Mouse (Mus musculus) ES-Bruce4 (cell line): ENCODE data around the gene Wbp1. TPM values are rescaled to one million over a fixed set of nuclear protein-coding genes. Genes with fewer than 3 reads are reported as not detected.
A peak's percentile ranks its signal among the peaks of the same experiment; 100 is the strongest.

Experiments used
- H3K27ac ChIP-seq: 2 replicates; pipeline ENCODE4 v1.5.1; 2012; ENCODE audit warnings: low read length, inconsistent platforms; ENCODE audit not compliant: insufficient read depth
- H3K27me3 ChIP-seq: 2 replicates; pipeline ENCODE4 v1.6.1; 2012; ENCODE audit warnings: mild to moderate bottlenecking, low read length, inconsistent platforms; ENCODE audit not compliant: control insufficient read depth, poor library complexity, insufficient read depth, severe bottlenecking
- H3K36me3 ChIP-seq: 2 replicates; pipeline ENCODE4 v1.6.1; 2012; ENCODE audit warnings: inconsistent platforms, mild to moderate bottlenecking, low read length, moderate library complexity; ENCODE audit not compliant: control insufficient read depth, poor library complexity, insufficient read depth, severe bottlenecking
- H3K4me1 ChIP-seq: one replicate; pipeline ENCODE4 v1.8.1; 2011; ENCODE audit warnings: low read length; ENCODE audit not compliant: control insufficient read depth, insufficient read depth
- H3K4me3 ChIP-seq: 2 replicates; pipeline ENCODE4 v1.5.1; 2011; ENCODE audit warnings: low read depth, mild to moderate bottlenecking, low read length
- H3K9ac ChIP-seq: 2 replicates; pipeline ENCODE4 v1.6.1; 2012; ENCODE audit warnings: low read depth, mild to moderate bottlenecking, inconsistent platforms; ENCODE audit not compliant: poor library complexity, severe bottlenecking
- H3K9me3 ChIP-seq: replicated peaks from 2 replicates; pipeline ENCODE4 v1.6.1; 2012; ENCODE audit warnings: mild to moderate bottlenecking, low read length, inconsistent platforms; ENCODE audit not compliant: control insufficient read depth, poor library complexity, insufficient read depth, severe bottlenecking
- CTCF ChIP-seq: IDR thresholded peaks from one replicate; pipeline ENCODE4 v1.8.1; 2011; ENCODE audit warnings: low read depth, low read length
- EP300 ChIP-seq: IDR thresholded peaks from 2 replicates; pipeline ENCODE4 v1.6.1; 2011; ENCODE audit warnings: low read depth, low read length; ENCODE audit not compliant: insufficient read depth
- POLR2A ChIP-seq: IDR thresholded peaks from one replicate; pipeline ENCODE4 v1.8.1; 2011; ENCODE audit warnings: low read length; ENCODE audit not compliant: insufficient read depth
- polyA plus RNA-seq: library from polyadenylated mRNA; stranded (reverse); fragments of >200 nt; gene quantifications from 2 replicates; pipeline ENCODE4 v1.2.4, GENCODE M21; 2011; ENCODE audit warnings: low read depth; ENCODE audit not compliant: missing spikeins, insufficient read depth, insufficient read length

The Wbp1 gene
- polyA plus RNA-seq, 1 experiment, result 26.7 TPM

GRCm38 (mm10) chr6:83086121-83087035 lies 35.0 kb downstream of the Wbp1 start, which contains the start of gene Lbx2:
Gene Lbx2, plus strand, starts transcription at chr6:83086367.
- Histone ChIP-seq H3K27ac (no peak within 1 kb of the TSS), H3K4me1 (no peaks in the 10 kb centered on the region), H3K27me3 (no peaks in the 10 kb centered on the region), H3K4me3 (peak within 1 kb of the TSS; percentile 39), H3K9me3 (no peaks in the 10 kb centered on the region), H3K36me3 (no peaks in the 10 kb centered on the region), H3K9ac (peak within 1 kb of the TSS; percentile 15; the same call in 1 of the 2 replicates)
- no peak for TF ChIP-seq EP300
- TF ChIP-seq POLR2A, result no peak
- no peak for TF ChIP-seq CTCF

- no peaks in the 10 kb centered on the region for H3K4me1 ChIP-seq
- no peak for TF ChIP-seq EP300
- H3K36me3 ChIP-seq, result peaks cover 3% of the 10 kb centered on the region; the same call in 1 of the 2 replicates
- H3K9ac ChIP-seq, result no peak overlapping the region
- H3K27me3 ChIP-seq, result no peaks in the 10 kb centered on the region
- H3K9me3 ChIP-seq, result no peaks in the 10 kb centered on the region
- no peak overlapping the region for H3K27ac ChIP-seq
- no peak overlapping the region for H3K4me3 ChIP-seq
Observed at GRCm38 (mm10) chr6:83084477-83084876, 36.9 kb downstream of the Wbp1 start.

- TF ChIP-seq CTCF (no peak), POLR2A (no peak), EP300 (no peak)
- Histone ChIP-seq H3K36me3 (peaks cover 3% of the 10 kb centered on the region; the same call in 1 of the 2 replicates), H3K4me1 (no peaks in the 10 kb centered on the region), H3K27ac (no peak overlapping the region), H3K9me3 (no peaks in the 10 kb centered on the region), H3K9ac (no peak overlapping the region), H3K4me3 (no peak overlapping the region), H3K27me3 (no peaks in the 10 kb centered on the region)
Observed at GRCm38 (mm10) chr6:83083497-83083896, 37.9 kb downstream of the Wbp1 start.

- Histone ChIP-seq H3K4me3 (no peak overlapping the region), H3K4me1 (no peaks in the 10 kb centered on the region), H3K9ac (no peak overlapping the region), H3K9me3 (no peaks in the 10 kb centered on the region), H3K27ac (no peak overlapping the region), H3K36me3 (peaks cover 3% of the 10 kb centered on the region; the same call in 1 of the 2 replicates), H3K27me3 (no peaks in the 10 kb centered on the region)
- TF ChIP-seq EP300 (no peak), CTCF (no peak), POLR2A (no peak)
Observed at GRCm38 (mm10) chr6:83080210-83080609, 41.1 kb downstream of the Wbp1 start.

GRCm38 (mm10) chr6:83078324-83078858 lies 43.0 kb downstream of the Wbp1 start:
- H3K27ac ChIP-seq, result no peak overlapping the region
- no peaks in the 10 kb centered on the region for H3K27me3 ChIP-seq
- H3K9me3 ChIP-seq, result no peaks in the 10 kb centered on the region
- H3K36me3 ChIP-seq, result peaks cover 3% of the 10 kb centered on the region; the same call in 1 of the 2 replicates
- no peak for TF ChIP-seq POLR2A
- TF ChIP-seq EP300, result 0 out of 2 replicates have a peak, but pooled peaks have one; percentile 36
- TF ChIP-seq CTCF, result no peak
- H3K4me3 ChIP-seq, result peak overlapping the region; percentile 80
- peak overlapping the region; percentile 63 for H3K9ac ChIP-seq
- no peaks in the 10 kb centered on the region for H3K4me1 ChIP-seq

GRCm38 (mm10) chr6:83077630-83078323 lies 43.6 kb downstream of the Wbp1 start, which contains the start of gene Pcgf1:
Gene Pcgf1, plus strand, starts transcription at chr6:83077869.
- Histone ChIP-seq H3K27ac (no peak within 1 kb of the TSS), H3K9ac (peak within 1 kb of the TSS; percentile 63), H3K4me3 (peak within 1 kb of the TSS; percentile 89), H3K4me1 (no peaks in the 10 kb centered on the region), H3K36me3 (peaks cover 3% of the 10 kb centered on the region; the same call in 1 of the 2 replicates), H3K9me3 (no peaks in the 10 kb centered on the region), H3K27me3 (no peaks in the 10 kb centered on the region)
- TF ChIP-seq EP300 (no peak), POLR2A (no peak), CTCF (no peak)
